Comparison of ENCODE assay signal across 27 mouse cellular contexts in genomic region chr6:39074186-39074585, GRCm38 (mm10). TPM values are rescaled to one million over a fixed set of nuclear protein-coding genes. Genes with fewer than 3 reads are reported as not detected.
A peak's percentile ranks its signal among the peaks of the same experiment; 100 is the strongest.
DNase-seq lines count a peak whose midpoint lies in the region; ATAC-seq and TF ChIP-seq lines count a peak whose summit lies in the region.
"Had no signal": no experiment of that assay in that cellular context is flagged by ENCODE, and none has a peak within 500 bp of the region (broad histone marks: within the 10 kb centered on the region; RNA-seq: fewer than 3 reads in every experiment).

No protein-coding gene starts in this region.

- no peaks in the 10 kb centered on the region for H3K27me3 ChIP-seq in forebrain, embryonic 12.5 days
- no peaks in the 10 kb centered on the region for H3K27me3 ChIP-seq in forebrain, postnatal 0 days (ENCODE audit: insufficient read depth, low read length)
- 0 out of 2 replicates have a peak, but pooled peaks cover 2% of the 10 kb centered on the region for H3K27me3 ChIP-seq in forebrain, embryonic 13.5 days
- no peaks in the 10 kb centered on the region for H3K27me3 ChIP-seq in forebrain, embryonic 16.5 days (replicated peaks; ENCODE audit: control insufficient read depth, insufficient read depth, low read length)
- H3K27me3 ChIP-seq: embryonic facial prominence, embryonic 12.5 days; embryonic facial prominence, embryonic 15.5 days; intestine, embryonic 15.5 days had no signal

- H3K9ac ChIP-seq in forebrain, embryonic 12.5 days, result no peak overlapping the region
- no peak overlapping the region for H3K9ac ChIP-seq in forebrain, postnatal 0 days
- no peak overlapping the region for H3K9ac ChIP-seq in forebrain, embryonic 13.5 days
- no peak overlapping the region for H3K9ac ChIP-seq in forebrain, embryonic 16.5 days (replicated peaks; ENCODE audit: low read depth, low read length)
- H3K9ac ChIP-seq: embryonic facial prominence, embryonic 12.5 days; embryonic facial prominence, embryonic 15.5 days; hindbrain, embryonic 13.5 days; intestine, embryonic 15.5 days had no signal

- no peak overlapping the region for H3K4me2 ChIP-seq in forebrain, embryonic 12.5 days
- H3K4me2 ChIP-seq in forebrain, postnatal 0 days (ENCODE audit: low read depth), result no peak overlapping the region
- no peak overlapping the region for H3K4me2 ChIP-seq in forebrain, embryonic 13.5 days
- H3K4me2 ChIP-seq in forebrain, embryonic 16.5 days (ENCODE audit: low read length), result no peak overlapping the region
- H3K4me2 ChIP-seq: embryonic facial prominence, embryonic 12.5 days; embryonic facial prominence, embryonic 15.5 days; heart, embryonic 11.5 days; hindbrain, embryonic 13.5 days; intestine, embryonic 15.5 days had no signal

- DNase-seq in forebrain, postnatal 0 days, result no peak
- DNase-seq in WW6 (ENCODE audit: low read depth, low spot score), result peak; percentile 5
- no peak for DNase-seq in left cerebral cortex, postnatal 10 days (ENCODE audit: extremely low spot score in 1 of 2, low spot score in 2 of 2)
- no peak for DNase-seq in layer of hippocampus, postnatal 14 days (ENCODE audit: low spot score in 2 of 2)
- no peak for DNase-seq in ovary, adult 18-20 months (ENCODE audit: low spot score)
- DNase-seq: adrenal gland, adult 8-10 months; adrenal gland, postnatal 36 days; B cell, adult 2 months; cerebellum, adult 11 months; cerebellum, adult 2 months; cerebellum, adult 9-11 months; cerebellum, postnatal 25 days; gastrocnemius, adult 2 months; gastrocnemius, postnatal 14 days; heart, adult 11 months; kidney, adult 11 months; kidney, adult 8-10 months had no signal

- no peak for TF ChIP-seq CTCF in forebrain, postnatal 0 days (IDR thresholded peaks at IDR 0.05; ENCODE audit: low read depth)

- H3K27ac ChIP-seq in forebrain, embryonic 12.5 days, result no peak overlapping the region
- H3K27ac ChIP-seq in forebrain, postnatal 0 days (ENCODE audit: low read depth, low read length), result no peak overlapping the region
- H3K27ac ChIP-seq in forebrain, embryonic 13.5 days, result no peak overlapping the region
- H3K27ac ChIP-seq in forebrain, embryonic 16.5 days (ENCODE audit: low read length), result no peak overlapping the region
- H3K27ac ChIP-seq: embryonic facial prominence, embryonic 12.5 days; embryonic facial prominence, embryonic 15.5 days; gastrocnemius, adult 2 months; hindbrain, embryonic 13.5 days; intestine, embryonic 15.5 days had no signal

- peaks cover 12% of the 10 kb centered on the region; the same call in 1 of the 2 replicates for H3K4me1 ChIP-seq in forebrain, embryonic 12.5 days
- H3K4me1 ChIP-seq in forebrain, postnatal 0 days (ENCODE audit: insufficient read depth), result no peaks in the 10 kb centered on the region
- H3K4me1 ChIP-seq in forebrain, embryonic 13.5 days, result peaks cover 19% of the 10 kb centered on the region
- 0 out of 2 replicates have a peak, but pooled peaks cover 4% of the 10 kb centered on the region for H3K4me1 ChIP-seq in forebrain, embryonic 16.5 days (replicated peaks; ENCODE audit: control insufficient read depth, insufficient read depth, low read length)
- H3K4me1 ChIP-seq: intestine, embryonic 15.5 days had no signal

- intact Hi-C loops in left cerebral cortex, postnatal 10 days (cut with DNase I), result no loop called here

- H3K36me3 ChIP-seq in forebrain, embryonic 12.5 days (replicated peaks), result no peaks in the 10 kb centered on the region
- H3K36me3 ChIP-seq in forebrain, postnatal 0 days (ENCODE audit: insufficient read depth), result no peaks in the 10 kb centered on the region
- H3K36me3 ChIP-seq in forebrain, embryonic 13.5 days (ENCODE audit: poor library complexity, severe bottlenecking), result no peaks in the 10 kb centered on the region
- H3K36me3 ChIP-seq in forebrain, embryonic 16.5 days (ENCODE audit: control insufficient read depth, insufficient read depth), result no peaks in the 10 kb centered on the region
- H3K36me3 ChIP-seq: embryonic facial prominence, embryonic 12.5 days; embryonic facial prominence, embryonic 15.5 days; hindbrain, embryonic 13.5 days; intestine, embryonic 15.5 days had no signal

- ATAC-seq in forebrain, embryonic 12.5 days (ENCODE audit: low FRiP score), result peak; percentile 80; the same call in 1 of the 2 replicates
- ATAC-seq in forebrain, postnatal 0 days, result no peak
- ATAC-seq in forebrain, embryonic 13.5 days, result peak; percentile 85
- peak; percentile 81 for ATAC-seq in forebrain, embryonic 16.5 days
- ATAC-seq: activated CD4-positive, CD25-positive, alpha-beta regulatory T cell, adult 4 months; hindbrain, embryonic 16.5 days; intestine, embryonic 15.5 days had no signal

- no peak overlapping the region for H3K4me3 ChIP-seq in forebrain, embryonic 12.5 days (replicated peaks)
- no peak overlapping the region for H3K4me3 ChIP-seq in forebrain, postnatal 0 days (ENCODE audit: low read depth, low read length)
- no peak overlapping the region for H3K4me3 ChIP-seq in forebrain, embryonic 13.5 days
- no peak overlapping the region for H3K4me3 ChIP-seq in forebrain, embryonic 16.5 days (replicated peaks; ENCODE audit: low read length)
- H3K4me3 ChIP-seq: embryonic facial prominence, embryonic 12.5 days; embryonic facial prominence, embryonic 15.5 days; gastrocnemius, adult 2 months; hindbrain, embryonic 13.5 days; intestine, embryonic 15.5 days had no signal

- H3K9me3 ChIP-seq in forebrain, embryonic 12.5 days, result no peaks in the 10 kb centered on the region
- no peaks in the 10 kb centered on the region for H3K9me3 ChIP-seq in forebrain, postnatal 0 days (ENCODE audit: low read length)
- H3K9me3 ChIP-seq in forebrain, embryonic 13.5 days (replicated peaks), result no peaks in the 10 kb centered on the region
- no peaks in the 10 kb centered on the region for H3K9me3 ChIP-seq in forebrain, embryonic 16.5 days (ENCODE audit: control insufficient read depth, low read length)
- H3K9me3 ChIP-seq: embryonic facial prominence, embryonic 12.5 days; embryonic facial prominence, embryonic 15.5 days; hindbrain, embryonic 13.5 days; intestine, embryonic 15.5 days had no signal

RNA-seq across cellular contexts. Expression of gene Parp12, which starts 44.0 kb away (rescaled TPM):
- 3.1 and 3.6 TPM in 2 replicates for polyA plus RNA-seq in forebrain, embryonic 12.5 days (2016; fragmentation: Nextera tagmentation; extraction: Ambion mirVana)
- 6.4 and 8.1 TPM in 2 replicates for total RNA-seq in forebrain, postnatal 0 days (2014; rRNA removed)
- polyA plus RNA-seq in forebrain, postnatal 0 days (2015; fragmentation: Nextera tagmentation; extraction: Ambion mirVana), result 2.9 and 3.6 TPM in 2 replicates
- polyA plus RNA-seq in forebrain, embryonic 13.5 days (2015; fragmentation: Nextera tagmentation; extraction: Ambion mirVana), result 1.8 and 2.1 TPM in 2 replicates
- polyA plus RNA-seq in forebrain, embryonic 16.5 days (2015; fragmentation: Nextera tagmentation; extraction: Ambion mirVana), result 1.8 and 2.5 TPM in 2 replicates
- 1 to 10 TPM; 3.4 to 4.4 TPM for total RNA-seq in left cerebral cortex, postnatal 10 days (2021)
- 1 to 10 TPM; 4.9 to 5.5 TPM for total RNA-seq in layer of hippocampus, postnatal 14 days (2021)
